Mouse (Mus musculus): Measurements from ENCODE around the gene Cdh12.
"Not testable (repeated sequence)": the region's sequence is repeated elsewhere in the genome, so short reads cannot be mapped to it uniquely, and the experiment has no call there.

The Cdh12 gene

GRCm38 (mm10) chr15:21109009-21109841, 660.2 kb downstream of the Cdh12 start:
- in situ Hi-C loops (cut with MboI, MseI), result no loop called here

GRCm38 (mm10) chr15:21109889-21110500, 660.9 kb downstream of the Cdh12 start:
- in situ Hi-C loops (cut with MboI, MseI), result no loop called here

GRCm38 (mm10) chr15:21110874-21111603, 662.0 kb downstream of the Cdh12 start:
- in situ Hi-C loops (cut with MboI, MseI), result no loop called here

GRCm38 (mm10) chr15:21114775-21115174, 665.7 kb downstream of the Cdh12 start:
- in situ Hi-C loops (cut with MboI, MseI), result not testable (repeated sequence)

GRCm38 (mm10) chr15:21130660-21131059, 681.6 kb downstream of the Cdh12 start:
- in situ Hi-C loops (cut with MboI, MseI), result no loop called here

- in situ Hi-C loops (cut with MboI, MseI), result no loop called here
These were observed 683.9 kb downstream of the Cdh12 start for GRCm38 (mm10) chr15:21132999-21133398.

GRCm38 (mm10) chr15:21146896-21147295, 697.8 kb downstream of the Cdh12 start:
- in situ Hi-C loops (cut with MboI, MseI), result no loop called here

- in situ Hi-C loops (cut with MboI, MseI), result loop anchor here (10.0 kb wide), 1 partner anchor 1279 kb away; no protein-coding TSS in a partner anchor
These were observed 704.5 kb downstream of the Cdh12 start for GRCm38 (mm10) chr15:21153602-21154001.

GRCm38 (mm10) chr15:21179727-21180126, 730.7 kb downstream of the Cdh12 start:
- in situ Hi-C loops (cut with MboI, MseI), result no loop called here

- in situ Hi-C loops (cut with MboI, MseI), result no loop called here
These were observed 731.1 kb downstream of the Cdh12 start for GRCm38 (mm10) chr15:21180191-21180590.

- in situ Hi-C loops (cut with MboI, MseI), result no loop called here
These were observed 736.7 kb downstream of the Cdh12 start for GRCm38 (mm10) chr15:21185799-21186198.

GRCm38 (mm10) chr15:21210089-21210488, 761.0 kb downstream of the Cdh12 start:
- in situ Hi-C loops (cut with MboI, MseI), result not testable (repeated sequence)

- in situ Hi-C loops (cut with MboI, MseI), result no loop called here
These were observed 773.9 kb downstream of the Cdh12 start for GRCm38 (mm10) chr15:21223006-21223405.

GRCm38 (mm10) chr15:21261318-21261717, 812.3 kb downstream of the Cdh12 start:
- in situ Hi-C loops (cut with MboI, MseI), result loop anchor here (25.0 kb wide), 1 partner anchor 1224 kb away; no protein-coding TSS in a partner anchor

- in situ Hi-C loops (cut with MboI, MseI), result loop anchor here (25.0 kb wide), 1 partner anchor 1233 kb away; no protein-coding TSS in a partner anchor
These were observed 820.8 kb downstream of the Cdh12 start for GRCm38 (mm10) chr15:21269856-21270255.

- in situ Hi-C loops (cut with MboI, MseI), result no loop called here
These were observed 848.0 kb downstream of the Cdh12 start for GRCm38 (mm10) chr15:21297051-21297450.

GRCm38 (mm10) chr15:21315457-21315856, 866.4 kb downstream of the Cdh12 start:
- in situ Hi-C loops (cut with MboI, MseI), result no loop called here

- in situ Hi-C loops (cut with MboI, MseI), result no loop called here
These were observed 894.8 kb downstream of the Cdh12 start for GRCm38 (mm10) chr15:21343853-21344252.

GRCm38 (mm10) chr15:21344323-21344722, 895.3 kb downstream of the Cdh12 start:
- in situ Hi-C loops (cut with MboI, MseI), result no loop called here

- in situ Hi-C loops (cut with MboI, MseI), result no loop called here
These were observed 895.7 kb downstream of the Cdh12 start for GRCm38 (mm10) chr15:21344749-21345148.

- in situ Hi-C loops (cut with MboI, MseI), result no loop called here
These were observed 906.5 kb downstream of the Cdh12 start for GRCm38 (mm10) chr15:21355356-21356101.
